Mouse (Mus musculus): ENCODE measurements around the gene Rev1. TPM values are rescaled to one million over a fixed set of nuclear protein-coding genes. Genes with fewer than 3 reads are reported as not detected.

Rev1 gene
- polyA plus RNA-seq, 1 experiment from 2014 or later, result 31.2 TPM

- WGBS, result 67% methylated on average over 2 of the region's 2 CpGs
- no peak overlapping the region for H3K4me2 ChIP-seq
- H3K27ac ChIP-seq (ENCODE audit: low read depth, low read length), result no peak overlapping the region
- H3K4me1 ChIP-seq (replicated peaks; ENCODE audit: control insufficient read depth, insufficient read depth, low read length), result no peaks in the 10 kb centered on the region
- H3K4me3 ChIP-seq (ENCODE audit: low read depth, low read length), result no peak overlapping the region
- no peak overlapping the region for H3K9ac ChIP-seq (ENCODE audit: low read depth, low read length)
- DNase-seq (ENCODE audit: low spot score) (no peak), ATAC-seq (replicated peaks; ENCODE audit: low FRiP score) (no peak)
- H3K9me3 ChIP-seq (ENCODE audit: control insufficient read depth, low read length), result no peaks in the 10 kb centered on the region
- no peaks in the 10 kb centered on the region for H3K36me3 ChIP-seq (ENCODE audit: control insufficient read depth, insufficient read depth, low read length)
- no peaks in the 10 kb centered on the region for H3K27me3 ChIP-seq (replicated peaks; ENCODE audit: control insufficient read depth, insufficient read depth, low read length)
Observed at GRCm38 (mm10) chr1:38139396-38139795, 9.8 kb upstream of the Rev1 start.

- no peak for ATAC-seq (replicated peaks; ENCODE audit: low FRiP score)
- WGBS, result 61% methylated on average over 6 of the region's 6 CpGs
- Histone ChIP-seq H3K4me2 (no peak overlapping the region), H3K4me3 (ENCODE audit: low read depth, low read length) (no peak overlapping the region), H3K36me3 (ENCODE audit: control insufficient read depth, insufficient read depth, low read length) (no peaks in the 10 kb centered on the region), H3K9me3 (ENCODE audit: control insufficient read depth, low read length) (no peaks in the 10 kb centered on the region), H3K9ac (ENCODE audit: low read depth, low read length) (no peak overlapping the region), H3K27ac (ENCODE audit: low read depth, low read length) (no peak overlapping the region), H3K27me3 (replicated peaks; ENCODE audit: control insufficient read depth, insufficient read depth, low read length) (no peaks in the 10 kb centered on the region), H3K4me1 (replicated peaks; ENCODE audit: control insufficient read depth, insufficient read depth, low read length) (peaks cover 7% of the 10 kb centered on the region; the same call in 1 of the 2 replicates)
- DNase-seq (ENCODE audit: low spot score), result no peak
Observed at GRCm38 (mm10) chr1:38132942-38133341, 3.3 kb upstream of the Rev1 start.

GRCm38 (mm10) chr1:38130715-38131483, 1.3 kb upstream of the Rev1 start:
- ATAC-seq (replicated peaks; ENCODE audit: low FRiP score), result peak; percentile 50

GRCm38 (mm10) chr1:38128919-38129436, 623 bp downstream of the Rev1 start:
- Histone ChIP-seq H3K9ac (ENCODE audit: low read depth, low read length) (peak overlapping the region; percentile 92), H3K4me3 (ENCODE audit: low read depth, low read length) (peak overlapping the region; percentile 91), H3K4me1 (replicated peaks; ENCODE audit: control insufficient read depth, insufficient read depth, low read length) (peaks cover 23% of the 10 kb centered on the region), H3K4me2 (peak overlapping the region; percentile 68), H3K27ac (ENCODE audit: low read depth, low read length) (peak overlapping the region; percentile 91), H3K36me3 (ENCODE audit: control insufficient read depth, insufficient read depth, low read length) (no peaks in the 10 kb centered on the region), H3K27me3 (replicated peaks; ENCODE audit: control insufficient read depth, insufficient read depth, low read length) (no peaks in the 10 kb centered on the region), H3K9me3 (ENCODE audit: control insufficient read depth, low read length) (no peaks in the 10 kb centered on the region)
- DNase-seq (ENCODE audit: low spot score), result peak; percentile 46
- ATAC-seq (replicated peaks; ENCODE audit: low FRiP score), result peak; percentile 15
- WGBS, result under 1% methylated on average over 48 of the region's 68 CpGs

More at GRCm38 (mm10) chr1:38130715-38131483, 1.3 kb upstream of the Rev1 start:
- Histone ChIP-seq H3K36me3 (ENCODE audit: control insufficient read depth, insufficient read depth, low read length) (no peaks in the 10 kb centered on the region), H3K4me2 (peak overlapping the region; percentile 68), H3K4me1 (replicated peaks; ENCODE audit: control insufficient read depth, insufficient read depth, low read length) (peaks cover 17% of the 10 kb centered on the region), H3K9me3 (ENCODE audit: control insufficient read depth, low read length) (no peaks in the 10 kb centered on the region), H3K27me3 (replicated peaks; ENCODE audit: control insufficient read depth, insufficient read depth, low read length) (no peaks in the 10 kb centered on the region), H3K9ac (ENCODE audit: low read depth, low read length) (peak overlapping the region; percentile 92), H3K4me3 (ENCODE audit: low read depth, low read length) (peak overlapping the region; percentile 91), H3K27ac (ENCODE audit: low read depth, low read length) (peak overlapping the region; percentile 91; the same call in 1 of the 2 replicates)
- 43% methylated on average over 10 of the region's 10 CpGs for WGBS
- peak; percentile 59 for DNase-seq (ENCODE audit: low spot score)

- H3K4me3 ChIP-seq (ENCODE audit: low read depth, low read length), result no peak overlapping the region
- H3K4me2 ChIP-seq, result no peak overlapping the region
- H3K9me3 ChIP-seq (ENCODE audit: control insufficient read depth, low read length), result no peaks in the 10 kb centered on the region
- H3K27ac ChIP-seq (ENCODE audit: low read depth, low read length), result no peak overlapping the region
- H3K9ac ChIP-seq (ENCODE audit: low read depth, low read length), result no peak overlapping the region
- H3K36me3 ChIP-seq (ENCODE audit: control insufficient read depth, insufficient read depth, low read length), result no peaks in the 10 kb centered on the region
- H3K4me1 ChIP-seq (replicated peaks; ENCODE audit: control insufficient read depth, insufficient read depth, low read length), result peaks cover 26% of the 10 kb centered on the region
- ATAC-seq (replicated peaks; ENCODE audit: low FRiP score) (no peak), DNase-seq (ENCODE audit: low spot score) (no peak)
- H3K27me3 ChIP-seq (replicated peaks; ENCODE audit: control insufficient read depth, insufficient read depth, low read length), result no peaks in the 10 kb centered on the region
Observed at GRCm38 (mm10) chr1:38127036-38127435, 2.6 kb downstream of the Rev1 start.

- WGBS, result 65% methylated on average over 3 of the region's 3 CpGs
- ATAC-seq (replicated peaks; ENCODE audit: low FRiP score) (no peak), DNase-seq (ENCODE audit: low spot score) (no peak)
- H3K27me3 ChIP-seq (replicated peaks; ENCODE audit: control insufficient read depth, insufficient read depth, low read length), result no peaks in the 10 kb centered on the region
- H3K27ac ChIP-seq (ENCODE audit: low read depth, low read length), result no peak overlapping the region
- H3K4me1 ChIP-seq (replicated peaks; ENCODE audit: control insufficient read depth, insufficient read depth, low read length), result peaks cover 26% of the 10 kb centered on the region
- no peaks in the 10 kb centered on the region for H3K9me3 ChIP-seq (ENCODE audit: control insufficient read depth, low read length)
- no peak overlapping the region for H3K4me2 ChIP-seq
- H3K9ac ChIP-seq (ENCODE audit: low read depth, low read length), result no peak overlapping the region
- no peaks in the 10 kb centered on the region for H3K36me3 ChIP-seq (ENCODE audit: control insufficient read depth, insufficient read depth, low read length)
- H3K4me3 ChIP-seq (ENCODE audit: low read depth, low read length), result no peak overlapping the region
Observed at GRCm38 (mm10) chr1:38126426-38126825, 3.2 kb downstream of the Rev1 start.

GRCm38 (mm10) chr1:38124261-38124660, 5.3 kb downstream of the Rev1 start:
- Histone ChIP-seq H3K4me3 (ENCODE audit: low read depth, low read length) (no peak overlapping the region), H3K27me3 (replicated peaks; ENCODE audit: control insufficient read depth, insufficient read depth, low read length) (no peaks in the 10 kb centered on the region), H3K9me3 (ENCODE audit: control insufficient read depth, low read length) (no peaks in the 10 kb centered on the region), H3K4me1 (replicated peaks; ENCODE audit: control insufficient read depth, insufficient read depth, low read length) (peaks cover 23% of the 10 kb centered on the region), H3K9ac (ENCODE audit: low read depth, low read length) (no peak overlapping the region), H3K27ac (ENCODE audit: low read depth, low read length) (no peak overlapping the region), H3K36me3 (ENCODE audit: control insufficient read depth, insufficient read depth, low read length) (no peaks in the 10 kb centered on the region), H3K4me2 (peak overlapping the region; percentile 7; the same call in 1 of the 2 replicates)
- ATAC-seq (replicated peaks; ENCODE audit: low FRiP score), result 0 out of 2 replicates have a peak, but pooled peaks have one; percentile 18
- DNase-seq (ENCODE audit: low spot score), result no peak

- Histone ChIP-seq H3K4me2 (no peak overlapping the region), H3K27me3 (replicated peaks; ENCODE audit: control insufficient read depth, insufficient read depth, low read length) (no peaks in the 10 kb centered on the region), H3K27ac (ENCODE audit: low read depth, low read length) (no peak overlapping the region), H3K4me3 (ENCODE audit: low read depth, low read length) (no peak overlapping the region), H3K4me1 (replicated peaks; ENCODE audit: control insufficient read depth, insufficient read depth, low read length) (peaks cover 9% of the 10 kb centered on the region; the same call in 1 of the 2 replicates), H3K36me3 (ENCODE audit: control insufficient read depth, insufficient read depth, low read length) (peaks cover 3% of the 10 kb centered on the region; the same call in 1 of the 2 replicates), H3K9me3 (ENCODE audit: control insufficient read depth, low read length) (no peaks in the 10 kb centered on the region), H3K9ac (ENCODE audit: low read depth, low read length) (no peak overlapping the region)
- ATAC-seq (replicated peaks; ENCODE audit: low FRiP score) (no peak), DNase-seq (ENCODE audit: low spot score) (no peak)
- 64% methylated on average over 5 of the region's 5 CpGs for WGBS
Observed at GRCm38 (mm10) chr1:38120877-38121276, 8.7 kb downstream of the Rev1 start.

GRCm38 (mm10) chr1:38118624-38119023, 11.0 kb downstream of the Rev1 start:
- Histone ChIP-seq H3K4me2 (no peak overlapping the region), H3K9ac (ENCODE audit: low read depth, low read length) (no peak overlapping the region), H3K27me3 (replicated peaks; ENCODE audit: control insufficient read depth, insufficient read depth, low read length) (no peaks in the 10 kb centered on the region), H3K4me3 (ENCODE audit: low read depth, low read length) (no peak overlapping the region), H3K9me3 (ENCODE audit: control insufficient read depth, low read length) (no peaks in the 10 kb centered on the region), H3K27ac (ENCODE audit: low read depth, low read length) (no peak overlapping the region), H3K4me1 (replicated peaks; ENCODE audit: control insufficient read depth, insufficient read depth, low read length) (peaks cover 2% of the 10 kb centered on the region; the same call in 1 of the 2 replicates), H3K36me3 (ENCODE audit: control insufficient read depth, insufficient read depth, low read length) (peaks cover 3% of the 10 kb centered on the region; the same call in 1 of the 2 replicates)
- DNase-seq (ENCODE audit: low spot score) (no peak), ATAC-seq (replicated peaks; ENCODE audit: low FRiP score) (no peak)
- WGBS, result 79% methylated on average over 2 of the region's 2 CpGs

Data from liver, embryonic 11.5 days (tissue).